Mouse (Mus musculus) lung, embryonic 16.5 days (tissue): Measurements from ENCODE around the gene Cma1. TPM values are rescaled to one million over a fixed set of nuclear protein-coding genes. Genes with fewer than 3 reads are reported as not detected.

Source experiments
- ATAC-seq: fragments of 200-750 bp; cut with Nextera tagmentation; 2 replicates; pipeline ENCODE4 v1.8.0; 2017; ENCODE audit warnings: low read depth, mild to moderate bottlenecking, moderate library complexity
- H3K27ac ChIP-seq: fragments of 300-500 bp; sonication (generic); 2 replicates; pipeline ENCODE4 v1.5.1; 2014; ENCODE audit warnings: mild to moderate bottlenecking, control low read depth, low read length
- H3K27me3 ChIP-seq: fragments of 300-500 bp; sonication (generic); 2 replicates; pipeline ENCODE4 v1.6.1; 2014; ENCODE audit warnings: low read depth, low read length, mixed read lengths; ENCODE audit not compliant: control insufficient read depth, insufficient read depth
- H3K36me3 ChIP-seq: fragments of 300-500 bp; sonication (generic); 2 replicates; pipeline ENCODE4 v1.6.1; 2014; ENCODE audit warnings: low read length; ENCODE audit not compliant: control insufficient read depth, insufficient read depth
- H3K4me1 ChIP-seq: fragments of 300-500 bp; sonication (generic); replicated peaks from 2 replicates; pipeline ENCODE4 v1.6.1; 2014; ENCODE audit warnings: low read length, mixed read lengths; ENCODE audit not compliant: control insufficient read depth, insufficient read depth
- H3K4me2 ChIP-seq: fragments of 300-500 bp; sonication (generic); 2 replicates; pipeline ENCODE4 v1.6.1; 2014; ENCODE audit warnings: low read depth, low read length, control low read depth
- H3K4me3 ChIP-seq: fragments of 300-500 bp; sonication (generic); 2 replicates; pipeline ENCODE4 v1.5.1; 2014; ENCODE audit warnings: mild to moderate bottlenecking, low read length, control low read depth
- H3K9ac ChIP-seq: fragments of 300-500 bp; sonication (generic); 2 replicates; pipeline ENCODE4 v1.6.1; 2014; ENCODE audit warnings: low read length, control low read depth
- H3K9me3 ChIP-seq: fragments of 300-500 bp; sonication (generic); 2 replicates; pipeline ENCODE4 v1.6.1; 2016; ENCODE audit warnings: low read length; ENCODE audit not compliant: control insufficient read depth
- WGBS: fragments of 180-500 bp; shearing (Covaris S2); extraction: QIAGEN DNeasy Blood & Tissue Kit; methylation state at CpG from one replicate; pipeline ENCODE4 v1.1.7; 2014; 5-methylcytosine and 5-hydroxymethylcytosine counted together
- polyA plus RNA-seq: library from polyadenylated mRNA; unstranded; fragments of >200 nt; fragmentation: Nextera tagmentation; extraction: Ambion mirVana; gene quantifications from 2 replicates; pipeline ENCODE4 v1.2.1, GENCODE M21; 2015

Gene Cma1
- polyA plus RNA-seq, 1 experiment from 2014 or later: 6.5 TPM

GRCm38 (mm10) chr14:55929263-55929997 is 15.0 kb downstream of the Cma1 start:
- Histone ChIP-seq H3K27ac (no peak overlapping the region), H3K9ac (no peak overlapping the region), H3K36me3 (no peaks in the 10 kb centered on the region), H3K4me1 (peaks cover 2% of the 10 kb centered on the region; the same call in 1 of the 2 replicates), H3K27me3 (no peaks in the 10 kb centered on the region), H3K4me2 (no peak overlapping the region), H3K4me3 (no peak overlapping the region), H3K9me3 (no peaks in the 10 kb centered on the region)
- 49% methylated on average over 12 of the region's 12 CpGs for WGBS
- ATAC-seq: no peak

GRCm38 (mm10) chr14:55926847-55927246 is 17.6 kb downstream of the Cma1 start:
- no peak overlapping the region for H3K27ac ChIP-seq
- ATAC-seq: no peak
- WGBS: 82% methylated on average over 4 of the region's 4 CpGs
- H3K4me1 ChIP-seq: no peaks in the 10 kb centered on the region; the same call in 1 of the 2 replicates
- H3K36me3 ChIP-seq: no peaks in the 10 kb centered on the region
- no peak overlapping the region for H3K9ac ChIP-seq
- no peak overlapping the region for H3K4me3 ChIP-seq
- no peaks in the 10 kb centered on the region for H3K27me3 ChIP-seq
- H3K4me2 ChIP-seq: no peak overlapping the region
- H3K9me3 ChIP-seq: no peaks in the 10 kb centered on the region

- Histone ChIP-seq H3K4me2 (no peak overlapping the region), H3K9ac (no peak overlapping the region), H3K4me1 (peaks cover 6% of the 10 kb centered on the region), H3K36me3 (no peaks in the 10 kb centered on the region), H3K27me3 (no peaks in the 10 kb centered on the region), H3K27ac (no peak overlapping the region), H3K9me3 (no peaks in the 10 kb centered on the region), H3K4me3 (no peak overlapping the region)
- ATAC-seq: no peak
- 23% methylated on average over 7 of the region's 7 CpGs for WGBS
Measured at GRCm38 (mm10) chr14:55922475-55923232, 21.8 kb downstream of the Cma1 start.

- WGBS: 13% methylated on average over 14 of the region's 14 CpGs
- peak; percentile 88 for ATAC-seq
- H3K27me3 ChIP-seq: no peaks in the 10 kb centered on the region
- H3K27ac ChIP-seq: 0 out of 2 replicates have a peak overlapping the region, but pooled peaks have one; percentile 4
- 0 out of 2 replicates have a peak overlapping the region, but pooled peaks have one; percentile 37 for H3K9ac ChIP-seq
- no peaks in the 10 kb centered on the region; the same call in 1 of the 2 replicates for H3K9me3 ChIP-seq
- no peaks in the 10 kb centered on the region for H3K36me3 ChIP-seq
- H3K4me1 ChIP-seq: peaks cover 6% of the 10 kb centered on the region
- H3K4me3 ChIP-seq: no peak overlapping the region
- no peak overlapping the region for H3K4me2 ChIP-seq
Measured at GRCm38 (mm10) chr14:55918240-55919082, 26.0 kb downstream of the Cma1 start.

GRCm38 (mm10) chr14:55913406-55913805 is 31.1 kb downstream of the Cma1 start:
- peaks cover 3% of the 10 kb centered on the region for H3K4me1 ChIP-seq
- H3K4me3 ChIP-seq: no peak overlapping the region
- ATAC-seq: no peak
- H3K27me3 ChIP-seq: no peaks in the 10 kb centered on the region
- H3K9me3 ChIP-seq: no peaks in the 10 kb centered on the region; the same call in 1 of the 2 replicates
- no peak overlapping the region for H3K4me2 ChIP-seq
- no peak overlapping the region for H3K9ac ChIP-seq
- WGBS: 43% methylated on average over 4 of the region's 4 CpGs
- H3K27ac ChIP-seq: no peak overlapping the region
- H3K36me3 ChIP-seq: no peaks in the 10 kb centered on the region

- no peak overlapping the region for H3K27ac ChIP-seq
- no peaks in the 10 kb centered on the region for H3K36me3 ChIP-seq
- no peak for ATAC-seq
- no peaks in the 10 kb centered on the region for H3K27me3 ChIP-seq
- H3K4me2 ChIP-seq: no peak overlapping the region
- H3K4me3 ChIP-seq: no peak overlapping the region
- H3K4me1 ChIP-seq: peaks cover 5% of the 10 kb centered on the region; the same call in 1 of the 2 replicates
- no peaks in the 10 kb centered on the region for H3K9me3 ChIP-seq
- H3K9ac ChIP-seq: no peak overlapping the region
- 14% methylated on average over 1 of the region's 1 CpGs for WGBS
Measured at GRCm38 (mm10) chr14:55905518-55905917, 39.0 kb downstream of the Cma1 start.

GRCm38 (mm10) chr14:55900414-55900755 is 44.1 kb downstream of the Cma1 start:
- peak; percentile 16 for ATAC-seq
- Histone ChIP-seq H3K36me3 (peaks cover 22% of the 10 kb centered on the region), H3K9me3 (no peaks in the 10 kb centered on the region), H3K4me2 (peak overlapping the region; percentile 95), H3K27me3 (no peaks in the 10 kb centered on the region), H3K27ac (peak overlapping the region; percentile 69), H3K4me3 (peak overlapping the region; percentile 60), H3K9ac (peak overlapping the region; percentile 82), H3K4me1 (peaks cover 9% of the 10 kb centered on the region; the same call in 1 of the 2 replicates)
- WGBS: 5% methylated on average over 12 of the region's 12 CpGs

- WGBS: 1% methylated on average over 39 of the region's 39 CpGs
- Histone ChIP-seq H3K9me3 (no peaks in the 10 kb centered on the region), H3K36me3 (peaks cover 26% of the 10 kb centered on the region), H3K9ac (peak within 1 kb of the TSS; percentile 82), H3K4me3 (peak within 1 kb of the TSS; percentile 60), H3K4me2 (peak within 1 kb of the TSS; percentile 95), H3K4me1 (peaks cover 9% of the 10 kb centered on the region; the same call in 1 of the 2 replicates), H3K27me3 (no peaks in the 10 kb centered on the region), H3K27ac (peak within 1 kb of the TSS; percentile 69)
- peak; percentile 92 for ATAC-seq
Measured at GRCm38 (mm10) chr14:55899701-55900413, 44.6 kb downstream of the Cma1 start, which contains the start of gene Sdr39u1. Sdr39u1 (minus strand) TSS chr14:55900293.
